Mouse (Mus musculus): ENCODE results near the gene Uhmk1.
"Not testable (repeated sequence)": the region's sequence is repeated elsewhere in the genome, so short reads cannot be mapped to it uniquely, and the experiment has no call there.

Uhmk1 gene

DNA sequence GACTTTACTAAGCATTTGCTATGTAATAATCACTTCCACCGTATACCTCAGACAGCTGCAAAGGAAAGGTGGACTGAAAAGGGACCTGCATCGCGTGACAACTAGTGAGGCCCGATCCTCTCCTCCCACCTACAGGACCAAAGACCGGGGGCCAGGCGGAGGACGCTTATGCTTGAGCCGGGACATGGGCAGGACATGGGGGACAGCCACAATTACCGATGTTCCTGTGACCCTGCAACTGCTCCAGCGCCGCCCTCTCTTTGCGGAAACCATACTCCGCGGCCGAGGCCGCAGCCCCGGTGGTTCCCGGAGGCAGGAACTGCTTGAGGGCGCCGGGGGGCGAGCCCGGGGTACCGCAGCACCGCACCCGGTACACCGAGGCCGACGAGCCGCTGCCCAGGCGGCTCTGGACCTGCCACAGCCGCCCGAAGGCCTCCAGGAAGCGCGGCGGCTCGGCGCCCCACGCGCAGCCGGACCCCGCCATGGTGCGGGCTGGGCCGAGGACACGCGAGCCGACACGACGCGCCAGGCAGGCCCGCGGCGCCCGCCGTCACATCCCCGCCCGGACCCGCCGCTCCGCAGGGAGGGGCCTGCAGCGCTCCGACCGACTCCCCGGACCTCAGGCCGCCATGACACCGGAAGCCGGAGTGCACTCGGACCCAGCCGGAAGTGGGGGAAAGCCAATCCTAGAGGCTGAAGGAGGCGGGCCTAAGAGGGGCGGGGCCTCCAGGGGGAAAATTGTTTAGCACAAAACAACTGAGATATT is at the start of gene Uhmk1:
Gene Uhmk1 (minus strand): TSS at position 641 of the 766 bp plus-strand sequence.
- DNase-seq (ENCODE audit: low read depth, low spot score): peak; percentile 60

GRCm38 (mm10) chr1:170255560-170255910 is 40.3 kb upstream of the Uhmk1 start:
- DNase-seq (ENCODE audit: low read depth, low spot score): peak; percentile 40

GRCm38 (mm10) chr1:170254893-170255559 is 39.8 kb upstream of the Uhmk1 start:
- DNase-seq (ENCODE audit: low read depth, low spot score): no peak

DNA sequence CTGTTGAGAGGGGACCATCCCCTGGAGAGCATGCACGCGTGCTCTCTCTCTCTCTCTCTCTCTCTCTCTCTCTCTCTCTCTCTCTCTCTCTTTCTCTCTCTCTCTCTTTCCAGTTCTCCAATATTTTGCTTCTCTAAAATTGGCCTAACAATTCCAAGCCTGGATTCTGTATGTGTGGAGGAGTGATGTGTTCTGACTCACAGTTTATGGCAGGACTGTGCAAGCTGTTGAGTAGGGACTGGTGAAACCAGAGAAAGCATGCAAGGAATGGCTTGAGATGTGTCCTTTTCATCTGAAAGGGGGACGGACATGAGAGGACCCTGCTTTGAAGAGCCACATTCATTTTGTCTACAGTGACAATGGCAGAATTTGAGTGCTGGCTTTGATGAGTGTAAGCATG is 29.8 kb upstream of the Uhmk1 start:
- DNase-seq (ENCODE audit: low read depth, low spot score): no peak

- DNase-seq (ENCODE audit: low read depth, low spot score): not testable (repeated sequence)
Observed at GRCm38 (mm10) chr1:170232688-170233087, 17.5 kb upstream of the Uhmk1 start, which contains the start of gene Sh2d1b2. Gene Sh2d1b2, plus strand, starts transcription at chr1:170232749.

GRCm38 (mm10) chr1:170223276-170223675 is 8.1 kb upstream of the Uhmk1 start:
- no peak for DNase-seq (ENCODE audit: low read depth, low spot score)

DNA sequence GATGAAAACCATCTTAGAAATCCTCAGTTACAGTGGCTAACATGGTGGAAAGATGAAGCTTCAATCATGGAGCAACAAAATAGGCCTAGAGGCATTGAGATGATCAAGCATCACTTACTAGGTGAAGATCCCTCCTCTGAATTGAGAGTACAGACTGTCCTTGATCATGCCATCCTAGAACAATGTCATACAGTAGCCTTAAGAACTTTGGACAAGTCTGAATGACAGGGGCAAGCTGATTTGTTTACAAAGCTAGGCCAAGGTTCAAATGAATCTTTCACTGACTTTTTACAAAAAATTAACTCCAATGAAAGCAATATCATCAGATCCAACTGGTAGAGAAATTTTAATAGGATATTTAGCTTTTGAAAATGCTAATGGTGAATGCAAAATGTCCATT is 5.2 kb upstream of the Uhmk1 start:
- no peak for DNase-seq (ENCODE audit: low read depth, low spot score)

DNA sequence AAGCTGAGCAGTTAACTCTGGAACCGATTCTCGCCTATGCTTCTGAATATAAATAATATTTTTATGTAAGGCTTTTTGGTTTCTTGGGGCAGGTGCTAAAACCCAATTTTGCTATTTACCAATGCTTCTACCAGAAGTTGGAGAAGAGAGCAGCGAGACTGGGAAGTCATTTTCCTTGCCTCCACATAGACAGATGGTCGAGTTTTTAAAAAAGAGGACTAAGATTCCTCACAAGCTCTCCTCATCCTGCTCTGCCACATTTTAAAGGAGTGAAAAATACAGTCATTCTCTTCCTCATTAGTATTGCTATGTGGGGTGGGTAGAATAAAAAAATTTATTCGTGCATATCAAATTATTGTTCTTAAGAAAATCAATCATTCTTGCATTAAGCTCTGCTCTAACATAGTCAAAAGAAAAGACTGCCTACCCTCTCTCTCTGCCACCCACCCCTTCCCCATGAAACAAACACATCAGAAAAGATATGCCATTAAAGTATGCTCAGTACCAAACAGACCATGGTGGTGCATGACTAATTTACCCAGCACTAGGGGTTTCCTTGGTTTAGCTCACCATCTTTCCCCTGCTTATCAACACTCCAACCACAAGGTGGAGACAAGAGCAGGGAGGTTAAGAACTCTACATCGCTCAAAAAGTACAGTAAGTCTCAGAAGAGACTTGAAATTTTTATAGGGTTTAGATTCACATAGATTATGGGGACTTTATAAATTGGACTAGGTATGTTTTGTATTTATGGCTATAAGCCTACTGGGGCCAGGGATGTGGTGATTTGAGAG is 3.1 kb upstream of the Uhmk1 start:
- DNase-seq (ENCODE audit: low read depth, low spot score): no peak

DNA sequence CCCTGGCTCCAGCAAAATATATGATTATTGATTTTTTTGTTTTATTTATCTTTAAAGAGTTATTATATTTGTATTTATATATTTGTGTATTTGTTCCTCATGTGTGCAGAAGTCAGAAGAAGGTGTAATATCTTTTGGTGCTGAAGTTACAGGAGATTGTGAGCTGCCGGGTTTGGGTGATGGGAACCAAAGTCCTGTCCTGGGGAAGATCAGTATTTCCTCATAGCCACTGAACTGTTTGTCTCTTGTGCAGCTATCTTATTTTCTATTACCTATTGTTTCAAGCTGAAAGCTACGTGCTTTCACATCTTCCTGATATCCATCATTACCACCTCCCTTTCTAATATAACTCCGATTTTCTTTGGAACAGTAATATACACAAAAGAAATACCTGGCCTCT is 393 bp upstream of the Uhmk1 start:
- no peak for DNase-seq (ENCODE audit: low read depth, low spot score)

DNA sequence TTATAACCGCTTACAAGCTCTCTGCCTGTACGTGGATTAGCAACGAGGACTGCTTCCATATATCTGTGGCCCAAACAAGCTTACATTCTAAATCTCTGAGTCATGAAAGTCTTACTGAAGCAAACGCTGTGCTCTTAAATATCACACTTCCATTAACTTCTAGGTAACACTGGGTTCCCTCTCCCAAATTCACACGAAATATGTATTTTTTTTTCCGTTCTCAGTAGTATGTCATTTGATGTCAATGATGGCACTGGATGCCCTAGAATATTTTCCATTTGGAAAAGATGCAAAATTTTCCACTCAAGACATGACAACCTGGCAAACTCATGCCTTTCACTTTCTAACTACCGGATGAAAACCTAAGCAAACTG is 827 bp downstream of the Uhmk1 start:
- no peak for DNase-seq (ENCODE audit: low read depth, low spot score)

DNA sequence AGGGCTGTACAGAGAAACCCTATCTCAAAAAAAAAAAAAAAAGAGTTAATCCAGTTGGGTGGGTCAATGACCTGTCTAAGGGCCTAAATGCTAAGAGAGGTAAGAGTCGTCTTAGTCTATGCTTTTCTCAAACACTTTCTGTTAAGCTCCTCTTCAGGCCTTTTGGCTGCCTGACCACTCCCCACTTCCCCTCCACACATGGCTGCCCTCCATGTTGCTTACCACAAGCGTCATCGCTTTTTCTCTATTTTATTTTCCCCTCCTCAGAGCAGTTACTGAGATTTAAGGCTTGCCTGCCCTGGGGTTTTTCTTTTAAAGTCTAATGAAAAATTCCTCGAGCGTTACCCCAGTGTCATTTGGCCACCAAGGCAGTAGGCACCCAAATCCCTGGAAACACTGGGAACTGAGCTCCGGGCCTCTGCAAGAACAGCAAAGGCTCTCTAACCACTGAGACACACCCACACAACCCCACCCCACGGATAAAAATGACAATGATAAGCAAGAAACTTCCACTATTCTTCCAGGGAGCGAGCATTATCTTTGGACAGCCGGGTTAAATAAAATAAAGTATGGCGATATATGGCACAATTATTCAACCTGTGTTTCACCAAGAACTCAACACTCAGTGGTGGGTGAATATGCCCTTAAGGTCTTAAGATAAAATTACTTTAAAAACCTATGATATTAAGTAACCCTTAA is 1.9 kb downstream of the Uhmk1 start:
- DNase-seq (ENCODE audit: low read depth, low spot score): no peak

DNA sequence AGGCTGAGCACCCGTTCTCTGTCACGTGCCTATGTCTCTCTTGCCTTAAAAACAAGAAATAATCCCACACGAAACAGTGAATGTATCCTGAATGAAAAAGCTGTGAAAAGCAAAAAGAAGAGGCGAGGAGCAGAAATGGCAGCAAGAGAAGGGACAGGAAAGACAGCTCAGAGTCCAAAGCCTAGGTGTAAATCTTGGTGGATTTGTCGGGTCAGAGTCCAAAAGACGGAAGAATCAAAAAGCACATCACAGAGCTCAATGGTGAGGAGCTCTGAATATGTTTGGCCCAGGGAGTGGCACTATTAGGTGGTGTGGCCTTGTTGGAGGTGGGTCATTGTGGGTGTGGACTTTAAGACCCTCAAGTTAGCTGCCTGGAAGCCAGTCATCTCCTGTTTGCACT is 8.8 kb downstream of the Uhmk1 start:
- no peak for DNase-seq (ENCODE audit: low read depth, low spot score)

DNA sequence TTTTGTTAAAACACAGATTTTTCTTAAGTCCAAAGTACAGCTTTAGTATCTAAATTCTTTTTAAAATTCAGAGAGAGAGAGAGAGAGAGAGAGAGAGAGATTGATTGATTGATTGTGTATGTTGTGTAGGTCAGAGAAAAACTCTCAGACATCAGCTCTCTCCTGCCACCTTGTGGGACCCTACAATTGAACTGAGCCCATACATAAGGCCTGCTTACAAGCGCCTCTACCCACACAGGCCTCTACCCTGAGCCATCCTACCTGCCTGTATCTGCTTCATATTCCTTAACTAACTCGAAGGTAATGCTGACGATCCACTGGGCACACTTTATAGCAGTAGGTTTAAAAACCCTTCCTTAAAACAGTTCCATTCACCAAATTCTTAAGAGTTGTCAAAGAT is 14.8 kb downstream of the Uhmk1 start:
- DNase-seq (ENCODE audit: low read depth, low spot score): no peak

DNA sequence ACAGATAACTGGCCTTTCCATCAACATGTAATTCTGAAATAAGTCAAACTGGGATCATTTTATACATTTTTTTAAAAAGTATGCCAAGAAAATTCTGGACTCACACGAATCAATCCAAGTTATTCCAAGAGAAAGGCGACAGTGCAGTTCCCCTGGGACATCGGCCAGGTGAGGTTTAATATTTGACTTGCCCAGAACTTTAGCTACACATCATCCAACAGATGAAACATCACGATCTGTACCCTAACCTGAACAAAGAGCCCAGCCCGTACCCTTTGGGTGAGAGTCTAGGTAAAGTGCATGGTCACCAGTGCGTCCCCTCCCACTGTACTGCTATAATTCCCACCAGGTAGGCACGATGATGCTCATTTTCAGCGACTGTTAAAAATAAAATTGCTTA is 19.0 kb downstream of the Uhmk1 start:
- DNase-seq (ENCODE audit: low read depth, low spot score): no peak

DNA sequence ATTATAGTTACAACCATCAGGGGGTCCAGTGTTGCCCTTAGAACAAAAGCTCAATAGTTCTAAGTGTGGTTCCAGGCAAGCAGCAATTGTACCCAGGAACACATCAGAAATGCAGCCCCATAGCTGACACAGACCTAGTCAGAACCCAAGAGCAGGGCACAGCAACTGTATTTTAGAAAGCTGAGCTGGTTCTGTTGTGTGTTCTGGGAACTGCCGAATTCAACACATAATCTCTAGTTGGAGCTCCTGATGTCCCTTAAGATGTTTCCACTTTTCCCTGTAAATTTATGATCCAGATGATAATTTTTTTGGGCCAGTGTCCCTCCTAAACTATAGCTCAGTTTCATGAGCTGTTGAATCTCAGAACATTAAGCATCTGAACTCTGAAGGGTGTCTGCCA is 23.3 kb downstream of the Uhmk1 start:
- no peak for DNase-seq (ENCODE audit: low read depth, low spot score)

DNA sequence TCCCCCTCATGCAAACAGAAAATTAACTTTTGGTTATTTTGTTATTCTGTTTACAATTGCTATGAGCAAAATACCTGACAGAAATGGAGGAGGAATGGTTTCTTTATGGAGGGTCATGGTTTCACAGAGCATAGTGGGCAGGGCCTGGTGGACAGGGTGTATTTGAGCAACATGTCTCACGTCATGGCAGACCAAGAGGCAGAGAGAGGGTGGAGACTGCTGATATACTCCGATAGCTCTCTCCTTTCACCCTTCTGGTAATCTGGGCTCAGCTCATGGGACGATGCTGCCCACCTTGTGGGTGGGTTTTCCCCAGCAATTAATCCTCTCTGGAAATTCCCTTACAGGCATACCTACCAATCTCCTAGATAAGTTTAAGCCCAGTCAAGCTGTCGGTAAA is 25.0 kb downstream of the Uhmk1 start:
- DNase-seq (ENCODE audit: low read depth, low spot score): no peak

DNA sequence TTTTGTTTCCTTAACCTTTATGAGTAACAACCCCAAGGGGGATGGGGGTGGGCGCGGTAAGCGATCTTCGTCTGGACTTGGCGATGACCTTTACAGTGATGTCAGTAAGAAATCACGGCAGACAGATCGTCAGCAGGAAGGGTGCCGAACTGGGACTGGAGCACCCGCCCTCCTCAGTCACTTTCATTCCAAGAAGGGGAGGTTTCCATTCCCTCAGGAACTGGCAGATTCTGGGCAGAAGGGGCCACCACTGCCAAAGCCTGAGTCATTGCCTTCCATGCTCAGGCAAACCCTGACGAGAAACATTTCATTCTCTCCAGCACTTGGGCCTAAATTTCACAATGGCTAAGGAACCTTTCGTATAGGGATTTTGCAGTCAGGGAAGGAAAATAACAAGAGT is 26.6 kb downstream of the Uhmk1 start:
- DNase-seq (ENCODE audit: low read depth, low spot score): no peak

- no peak for DNase-seq (ENCODE audit: low read depth, low spot score)
Observed at GRCm38 (mm10) chr1:170186531-170186930, 28.7 kb downstream of the Uhmk1 start.

DNA sequence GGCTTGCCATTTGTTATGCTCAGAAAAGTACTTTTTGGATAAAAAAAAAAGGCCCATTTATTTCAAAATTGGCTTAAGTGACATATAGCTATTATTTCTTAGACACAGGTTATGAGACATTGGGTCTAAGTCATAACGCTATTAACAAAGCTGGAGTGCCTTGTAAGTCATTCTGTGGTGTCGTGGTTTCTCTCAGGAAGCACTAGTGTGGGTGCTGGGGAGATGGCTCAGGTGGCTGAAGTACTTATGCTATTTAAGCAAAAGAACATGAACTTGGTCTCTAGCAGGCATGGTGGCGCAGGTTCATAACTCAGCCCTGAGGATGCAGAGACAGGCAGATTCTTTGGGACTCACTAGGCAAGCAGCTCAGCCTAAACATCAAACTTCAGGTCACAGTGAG is 30.1 kb downstream of the Uhmk1 start:
- no peak for DNase-seq (ENCODE audit: low read depth, low spot score)

- no peak for DNase-seq (ENCODE audit: low read depth, low spot score)
Observed at GRCm38 (mm10) chr1:170182706-170183105, 32.5 kb downstream of the Uhmk1 start.

DNA sequence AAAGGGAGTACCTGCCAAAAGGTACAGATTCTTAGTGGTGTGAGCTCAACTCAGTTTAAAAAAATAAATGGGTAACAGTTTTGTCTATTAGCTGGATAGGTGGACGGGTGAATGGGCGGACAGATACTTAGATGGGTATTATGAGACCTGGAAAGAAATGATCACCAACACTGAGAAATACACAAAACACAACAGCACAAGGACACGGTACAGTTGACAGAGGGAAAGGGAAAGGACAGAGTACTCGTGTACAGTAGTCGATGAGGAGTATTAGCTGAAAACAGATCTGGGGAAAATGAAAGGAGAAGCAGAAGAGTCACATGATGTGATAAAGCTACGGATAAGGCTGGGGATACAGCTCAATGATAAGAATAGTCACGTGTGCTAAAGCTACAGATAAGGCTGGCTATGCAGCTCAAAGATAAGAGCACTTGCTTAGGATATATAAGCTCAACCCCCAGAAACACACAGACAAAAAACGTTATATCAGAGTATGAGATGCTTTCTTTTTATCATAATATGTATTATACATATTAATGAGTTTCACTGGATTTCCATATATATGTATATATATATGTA is 38.4 kb downstream of the Uhmk1 start:
- no peak for DNase-seq (ENCODE audit: low read depth, low spot score)

GRCm38 (mm10) chr1:170175848-170176247 is 39.3 kb downstream of the Uhmk1 start:
- DNase-seq (ENCODE audit: low read depth, low spot score): no peak

Data from WW6 (cell line).